Mouse (Mus musculus) right cerebral cortex, postnatal 25 days (tissue): ENCODE measurements at regions not wholly inside any gene's neighbourhood (a gene's known extent, or its start where the extent isn't known, plus 50 kb on each side); places are given as distances from the start of the nearest gene placed in this dataset.
"Not testable (repeated sequence)": the region's sequence is repeated elsewhere in the genome, so short reads cannot be mapped to it uniquely, and the experiment has no call there.

Experiments used
- DNase-seq: peaks from one replicate; pipeline ENCODE4 v3.0.0; 2022

DNA sequence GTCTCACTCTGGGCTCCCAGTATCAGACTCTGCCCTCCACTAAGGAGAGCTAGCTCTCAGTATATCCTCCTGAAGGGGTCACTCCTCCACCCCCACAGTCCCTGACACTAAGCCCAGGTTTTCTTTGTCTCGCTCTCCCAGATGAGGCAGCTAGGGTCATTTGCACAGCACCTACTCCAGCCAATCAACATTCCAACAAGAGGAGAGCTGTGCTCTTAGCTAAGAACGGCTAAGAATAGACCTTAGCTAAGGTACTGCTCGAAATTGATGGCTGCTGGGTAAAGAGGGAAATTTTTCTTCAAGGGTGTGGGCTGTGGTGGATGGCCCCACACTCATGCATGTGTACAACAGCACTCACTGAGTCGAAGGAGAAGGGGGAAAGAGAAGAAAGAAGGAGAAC is 86.3 kb upstream of the Nt5e start:
- DNase-seq = no peak

DNA sequence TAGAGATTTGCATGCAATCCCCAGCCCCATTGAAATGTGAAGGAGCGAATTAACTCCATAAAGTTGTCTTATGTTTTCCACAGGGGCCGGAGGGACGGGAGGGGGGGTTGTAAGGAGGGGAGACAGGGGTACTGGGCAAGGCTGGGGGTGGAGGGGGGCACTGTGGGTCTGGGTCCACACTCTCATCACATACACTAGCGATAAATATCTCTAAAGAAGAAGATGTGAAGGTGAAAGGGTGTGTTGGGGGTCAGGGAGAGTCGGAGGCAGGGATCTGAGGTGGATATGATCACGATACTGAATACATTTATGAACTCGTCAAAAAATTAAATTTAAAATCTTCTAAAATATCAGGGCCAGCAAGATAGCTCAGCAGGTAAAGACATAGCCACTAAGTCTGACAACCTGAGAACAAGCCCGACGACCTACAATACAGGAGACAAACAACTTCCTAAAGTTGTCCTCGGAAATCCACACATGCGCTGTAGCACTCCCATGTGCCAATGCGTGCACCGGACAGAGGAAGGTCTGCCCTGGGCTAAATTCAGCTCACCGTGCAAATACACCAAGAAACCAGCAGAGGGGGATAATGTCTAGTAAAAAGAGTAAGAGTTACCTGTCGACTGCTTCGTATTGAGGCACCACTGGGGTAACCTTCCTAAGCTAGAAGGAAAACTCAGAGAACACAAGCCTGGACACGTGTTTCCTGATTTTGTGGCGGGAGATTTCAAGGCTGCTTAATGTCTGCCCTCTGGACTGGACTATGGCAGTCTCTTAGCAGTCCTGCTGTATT is 85.6 kb upstream of the Nt5e start:
- peak; percentile 54 for DNase-seq

DNA sequence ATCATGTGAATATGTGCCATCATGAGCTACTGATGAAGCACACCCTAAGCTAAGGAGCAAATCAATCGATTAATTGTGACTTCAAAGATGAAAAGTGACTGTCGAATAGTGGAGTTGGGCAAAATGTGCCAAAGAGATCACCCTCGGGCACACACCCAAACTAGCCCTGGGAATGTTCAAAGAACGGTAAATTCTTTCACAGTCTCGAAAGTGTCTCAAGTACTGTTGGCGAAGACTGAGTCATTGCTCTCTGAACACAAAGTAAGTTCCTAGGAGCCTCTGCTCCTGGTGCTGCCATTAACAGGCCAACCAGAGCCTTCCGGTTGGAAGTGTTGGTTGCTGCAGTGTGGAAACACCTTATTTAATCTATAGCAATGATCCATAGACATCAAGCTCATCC is 84.5 kb upstream of the Nt5e start:
- DNase-seq = no peak

DNA sequence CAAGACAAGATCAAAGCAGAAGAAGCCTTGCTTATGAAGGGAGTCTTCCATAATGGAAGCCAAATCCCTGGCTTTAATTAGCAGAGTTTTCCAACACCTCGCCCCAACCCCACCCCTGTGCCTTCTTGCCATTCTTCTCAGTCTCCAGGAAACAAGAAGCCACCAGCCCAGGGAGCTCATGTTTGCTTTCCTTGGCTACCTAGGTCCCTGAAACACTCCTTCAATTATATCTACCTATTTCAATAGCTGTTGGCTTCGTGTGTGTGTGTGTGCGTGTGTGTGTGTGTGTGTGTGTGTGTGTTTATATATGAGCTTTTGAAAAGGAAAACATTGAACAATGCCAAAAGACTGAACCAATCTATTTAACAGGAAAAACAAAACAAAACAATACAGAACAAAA is 82.5 kb upstream of the Nt5e start:
- DNase-seq = no peak

DNA sequence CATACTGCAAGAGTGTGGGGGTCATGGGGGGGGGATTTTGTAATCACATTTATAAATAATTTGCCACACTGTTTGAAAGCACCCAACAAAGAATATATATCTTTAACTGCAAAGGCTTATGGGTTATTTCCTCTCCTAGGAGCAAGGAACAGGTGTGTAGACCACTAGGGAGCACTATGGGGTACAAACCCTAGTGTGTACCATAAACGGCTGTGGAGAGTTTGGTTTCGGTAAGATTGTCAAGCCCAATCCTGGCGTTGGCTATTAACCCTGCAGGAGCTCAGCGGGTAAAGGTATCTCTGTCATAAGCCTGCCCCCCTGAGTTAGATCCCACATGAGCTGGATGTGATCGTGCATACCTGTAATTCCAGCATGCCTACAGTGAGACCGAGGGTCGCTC is 71.0 kb upstream of the Nt5e start:
- no peak for DNase-seq

DNA sequence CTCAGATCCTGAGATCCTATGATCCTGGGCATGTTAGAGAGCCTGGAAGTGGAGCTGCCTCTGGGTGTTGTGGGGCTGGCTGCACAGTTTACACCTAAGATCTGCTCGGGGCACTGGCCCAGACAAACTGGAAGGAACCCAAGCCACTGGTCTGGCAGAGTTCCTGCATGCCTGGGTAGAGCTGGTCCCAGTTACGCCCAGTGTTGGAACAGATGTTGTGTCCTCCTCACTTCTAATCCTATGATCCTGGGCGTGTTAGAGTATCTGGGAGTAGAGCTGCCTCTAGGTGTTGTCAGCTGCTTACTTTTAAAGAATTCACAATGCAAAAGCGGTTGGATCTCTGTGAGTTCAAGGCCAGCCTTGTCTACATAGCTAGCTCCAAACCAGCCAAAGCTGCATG is 67.4 kb upstream of the Nt5e start:
- DNase-seq = no peak

DNA sequence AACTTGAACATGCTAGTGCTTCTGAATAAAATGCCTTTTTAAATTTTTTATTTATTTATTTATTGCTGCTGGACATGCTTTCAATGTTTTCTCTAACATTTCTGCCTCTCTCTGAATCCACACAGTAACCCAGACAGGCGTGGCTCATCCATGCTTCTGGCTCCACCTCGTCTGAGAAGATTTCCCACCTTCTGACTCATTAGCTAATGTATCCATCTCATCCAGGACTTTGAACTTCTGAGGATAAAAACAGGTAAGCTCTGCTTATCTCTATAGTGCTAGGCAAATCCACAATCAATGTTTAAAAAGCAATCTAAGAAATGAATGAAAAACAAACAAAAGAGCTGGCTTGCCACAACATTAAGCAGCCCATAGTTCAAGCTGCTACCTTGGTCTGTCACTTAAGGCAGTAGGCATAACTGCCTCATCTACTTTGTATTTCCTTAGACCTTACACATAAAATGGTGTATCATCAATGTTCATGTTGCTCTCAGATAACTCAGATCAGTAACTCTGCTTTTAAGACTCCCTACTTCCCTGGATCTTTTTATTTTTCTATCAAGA is 66.8 kb upstream of the Nt5e start:
- no peak for DNase-seq

DNA sequence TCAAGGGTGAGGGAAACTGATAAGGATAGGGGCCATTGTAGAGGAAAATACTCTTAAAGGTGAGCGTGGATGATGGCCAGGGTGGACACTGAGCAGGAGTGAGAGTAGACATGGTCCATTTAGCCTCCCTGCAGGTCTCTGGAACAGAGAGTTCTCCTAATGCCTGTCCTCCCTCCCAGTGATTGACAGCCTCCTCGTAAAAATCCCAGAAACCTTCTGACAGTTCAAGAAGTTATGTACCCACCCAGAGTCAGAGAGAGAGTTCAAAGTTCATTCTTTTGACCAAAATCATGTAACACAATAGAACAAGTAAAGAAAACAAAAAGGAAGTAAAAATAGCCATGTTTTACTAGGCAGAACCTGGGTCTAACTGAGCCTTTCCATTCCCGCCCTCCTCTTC is 64.5 kb upstream of the Nt5e start:
- no peak for DNase-seq

DNA sequence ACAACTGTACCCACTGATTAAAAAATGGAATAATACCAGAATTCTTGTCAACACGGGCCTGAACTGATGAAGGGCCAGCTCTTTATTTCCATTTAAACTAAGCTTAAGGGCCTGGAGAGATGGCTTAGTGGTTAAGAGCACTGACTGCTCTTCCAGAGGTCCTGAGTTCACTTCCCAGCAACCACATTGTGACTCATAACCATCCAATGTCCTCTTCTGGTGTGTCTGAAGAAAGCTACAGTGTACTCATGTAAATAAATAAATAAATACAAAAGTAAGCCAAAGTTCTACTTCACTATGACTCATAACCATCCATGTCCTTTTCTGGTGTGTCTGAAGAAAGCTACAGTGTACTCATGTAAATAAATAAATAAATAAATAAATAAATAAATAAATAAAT is 60.7 kb upstream of the Nt5e start:
- DNase-seq = not testable (repeated sequence)

DNA sequence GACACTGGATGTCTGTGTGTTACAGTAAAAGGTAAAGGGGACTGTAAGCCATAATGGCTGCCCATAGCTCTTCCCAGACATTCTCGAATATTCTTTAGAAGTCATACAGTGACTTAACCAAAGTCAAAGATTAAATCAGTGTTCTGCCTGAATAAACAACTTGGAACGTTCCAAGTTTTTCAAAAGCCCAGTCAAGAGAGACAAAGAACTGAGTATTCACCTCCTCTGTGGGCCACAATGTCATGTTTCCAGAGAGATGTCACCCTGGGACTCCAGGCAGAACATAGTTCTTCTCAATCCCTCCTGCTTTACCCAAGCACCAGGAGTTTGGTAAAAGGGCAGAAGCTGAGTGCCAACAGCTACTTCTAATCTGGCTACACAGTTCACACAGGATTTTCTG is 58.2 kb upstream of the Nt5e start:
- no peak for DNase-seq

DNA sequence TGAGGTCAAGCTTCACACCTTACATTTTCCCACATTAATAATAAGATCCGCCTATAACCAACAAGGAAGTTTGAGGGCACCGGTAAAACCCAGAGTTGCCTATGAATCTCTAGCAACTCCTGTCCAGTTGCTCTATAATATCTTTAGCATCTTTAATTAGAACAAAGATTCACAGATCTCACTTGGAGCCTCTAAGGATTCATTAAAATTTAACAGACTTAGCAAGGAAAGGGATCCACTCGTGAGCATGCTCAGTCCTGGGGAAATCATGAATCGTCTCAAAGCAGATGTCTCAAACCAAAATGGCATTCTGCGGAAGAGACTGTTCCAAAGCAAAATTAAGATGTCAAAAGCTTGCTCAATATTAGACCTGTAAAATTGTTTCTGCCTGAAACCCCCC is 57.8 kb upstream of the Nt5e start:
- no peak for DNase-seq

DNA sequence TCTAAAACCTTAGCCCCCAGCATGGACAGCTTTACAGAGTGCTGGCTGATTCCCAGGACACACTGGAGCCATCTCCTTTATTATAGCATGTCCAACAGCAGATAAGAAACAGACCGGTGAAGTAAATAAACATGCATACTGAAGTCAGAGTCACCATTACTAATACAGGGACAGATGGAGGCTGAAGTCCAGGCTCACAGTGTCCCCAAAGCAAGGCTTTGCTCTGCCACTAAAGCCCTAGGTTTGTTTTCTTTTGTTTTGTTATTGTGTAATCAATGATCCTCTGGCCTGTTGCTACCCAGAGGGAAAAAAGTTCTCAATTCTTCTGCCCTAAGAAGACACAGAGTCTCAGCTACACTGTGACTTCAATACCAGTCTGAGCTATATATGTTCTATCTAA is 56.2 kb upstream of the Nt5e start:
- DNase-seq = no peak

DNA sequence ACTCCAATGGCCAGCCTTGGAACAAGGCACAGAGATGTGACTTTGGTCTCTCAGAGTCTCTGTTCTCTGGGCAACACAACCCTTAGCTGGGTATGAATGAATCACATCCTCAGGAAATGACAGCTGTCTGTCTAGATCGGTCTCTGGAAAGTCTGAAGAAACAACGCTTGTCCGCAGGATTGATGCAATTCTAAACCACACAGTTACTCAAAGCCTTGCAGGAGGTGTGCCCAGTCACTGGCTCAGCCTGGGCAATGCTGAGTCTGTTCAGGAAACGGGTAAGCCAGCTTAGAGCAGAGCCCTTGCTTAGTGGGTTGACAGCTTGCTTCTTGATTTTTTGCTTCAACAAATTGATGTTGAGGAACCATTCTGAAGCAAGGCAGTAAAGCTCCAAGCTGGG is 53.7 kb upstream of the Nt5e start:
- no peak for DNase-seq

DNA sequence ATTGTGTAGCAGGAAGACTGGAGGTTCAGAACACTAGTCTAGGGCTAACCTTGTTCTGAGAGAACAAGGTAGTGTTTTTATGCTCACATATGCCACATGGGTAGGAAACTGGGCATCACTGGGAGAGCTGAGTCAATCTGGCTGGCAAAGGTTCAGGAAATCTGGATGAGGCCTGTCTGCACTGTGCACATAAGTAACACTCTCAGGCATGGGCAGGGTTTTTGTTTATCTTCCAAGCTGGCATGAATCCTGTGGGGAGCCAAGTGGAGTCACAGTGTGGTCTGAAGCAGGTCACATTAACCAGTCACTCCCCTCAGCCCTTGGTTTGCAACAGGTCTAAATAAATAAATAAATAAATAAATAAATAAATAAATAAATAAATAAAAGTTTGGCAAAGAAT is 53.0 kb upstream of the Nt5e start:
- DNase-seq = no peak

DNA sequence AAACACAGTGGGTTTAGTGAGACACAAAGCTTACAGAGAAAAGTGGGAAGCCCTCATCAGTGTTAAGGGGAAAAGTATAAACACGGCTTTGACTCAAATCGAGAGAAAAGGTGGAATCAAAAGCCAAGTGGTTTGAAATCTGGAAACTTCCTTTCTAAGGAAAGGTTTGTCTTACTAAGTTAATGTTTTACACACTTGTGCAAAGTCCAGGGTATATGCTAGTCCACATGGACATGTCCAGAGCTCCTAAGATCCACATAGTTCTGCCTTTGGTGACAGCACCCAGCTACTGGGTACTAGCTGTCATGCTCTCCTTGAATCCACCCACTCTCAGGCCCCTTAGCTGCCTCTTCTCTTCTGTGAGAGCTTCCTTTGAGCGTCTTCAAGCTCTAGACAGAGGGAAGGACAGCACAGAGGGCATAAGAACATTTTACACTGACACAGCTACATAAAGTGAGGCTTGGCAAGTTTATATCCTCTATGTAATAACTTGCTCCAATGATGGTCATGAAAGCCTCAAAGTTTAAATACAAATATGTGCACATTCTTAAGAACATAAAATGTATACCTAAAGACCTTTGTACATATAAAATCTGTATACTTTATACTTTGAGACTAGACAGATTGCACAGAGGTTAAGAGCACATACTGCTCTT is 52.2 kb upstream of the Nt5e start:
- DNase-seq = no peak

DNA sequence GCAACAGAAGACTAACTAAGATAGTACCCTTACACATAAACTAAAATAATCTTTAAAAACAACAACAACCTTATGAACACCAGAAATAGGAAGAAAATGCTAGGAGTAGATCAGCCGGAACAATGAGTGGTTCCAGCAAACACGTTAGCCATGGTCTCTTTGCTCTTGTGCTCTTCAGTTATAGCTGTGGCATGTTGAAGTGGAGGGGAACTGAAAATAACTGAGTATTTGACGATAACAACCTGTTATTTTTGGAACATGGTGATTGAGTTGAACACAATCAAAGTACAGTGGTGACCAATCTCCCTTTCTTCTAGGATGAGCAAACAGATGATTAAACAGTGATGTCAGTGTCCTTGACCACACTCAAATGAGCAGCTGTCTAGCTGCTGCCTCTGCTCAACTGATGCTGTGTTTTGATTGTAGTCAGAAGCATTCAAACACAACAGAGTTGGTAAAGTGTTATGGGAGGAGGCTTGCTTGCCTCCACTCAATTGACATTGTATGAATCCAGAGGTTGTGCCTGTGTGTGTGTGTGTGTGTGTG is 50.9 kb upstream of the Nt5e start:
- no peak for DNase-seq

DNA sequence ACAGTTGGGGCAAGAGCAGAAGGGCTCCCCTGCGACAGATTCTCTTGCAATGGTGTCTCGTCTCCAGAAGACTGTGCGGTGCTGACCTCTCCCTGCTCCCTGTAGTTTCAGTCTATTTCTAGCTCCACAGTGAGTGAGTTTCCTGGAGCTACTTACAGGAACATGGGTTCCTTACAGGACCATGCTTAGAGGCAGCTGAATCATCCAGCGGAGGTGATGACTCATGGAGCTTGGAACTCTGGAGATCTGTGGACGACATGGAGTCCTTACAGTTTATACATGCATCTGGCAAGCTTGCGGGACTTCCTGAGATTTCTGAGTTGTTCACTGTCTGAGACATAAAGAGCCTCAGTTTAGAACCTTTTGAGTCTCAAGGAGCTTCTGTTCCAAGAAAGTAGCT is 50.0 kb upstream of the Nt5e start:
- no peak for DNase-seq
